Mouse (Mus musculus) heart, adult 2 months (tissue): ENCODE measurements at regions not wholly inside any gene's neighbourhood (a gene's known extent, or its start where the extent isn't known, plus 50 kb on each side); places are given as distances from the start of the nearest gene placed in this dataset.

Source experiments
- CTCF ChIP-seq: fragments of 200-600 bp; IDR thresholded peaks from 2 replicates; pipeline ENCODE4 v1.8.1; 2022; ENCODE audit warnings: antibody characterized with exemption, mild to moderate bottlenecking, moderate library complexity
- EP300 ChIP-seq: fragments of 200-500 bp; IDR thresholded peaks from 2 replicates; pipeline ENCODE4 v1.6.1; 2011; ENCODE audit warnings: low read depth, low read length, control low read depth; ENCODE audit not compliant: insufficient read depth

GRCm38 (mm10) chr5:105983131-105983530 lies 106.8 kb downstream of the Zfp326 start:
- TF ChIP-seq CTCF (no peak), EP300 (no peak)
